Mouse (Mus musculus) adrenal gland, adult 18-20 months (tissue): ENCODE results near the gene Clrn1. TPM values are rescaled to one million over a fixed set of nuclear protein-coding genes. Genes with fewer than 3 reads are reported as not detected.

ENCODE experiments used
- DNase-seq, 2 experiments: peaks; one replicate each; pipeline ENCODE4 v3.0.0; 2021 to 2022; ENCODE audit warnings: low spot score in 2 of 2
- total RNA-seq, 2 experiments: library from RNA; stranded (reverse); gene quantifications; 1 replicate in 1 of 2; 2 replicates in 1 of 2; pipeline ENCODE4 v1.2.3; 2021

Gene Clrn1
- total RNA-seq, 2 experiments from 2014 or later: not detected

GRCm38 (mm10) chr3:58832888-58833287 lies 52.3 kb downstream of the Clrn1 start:
- DNase-seq: no peak

DNA sequence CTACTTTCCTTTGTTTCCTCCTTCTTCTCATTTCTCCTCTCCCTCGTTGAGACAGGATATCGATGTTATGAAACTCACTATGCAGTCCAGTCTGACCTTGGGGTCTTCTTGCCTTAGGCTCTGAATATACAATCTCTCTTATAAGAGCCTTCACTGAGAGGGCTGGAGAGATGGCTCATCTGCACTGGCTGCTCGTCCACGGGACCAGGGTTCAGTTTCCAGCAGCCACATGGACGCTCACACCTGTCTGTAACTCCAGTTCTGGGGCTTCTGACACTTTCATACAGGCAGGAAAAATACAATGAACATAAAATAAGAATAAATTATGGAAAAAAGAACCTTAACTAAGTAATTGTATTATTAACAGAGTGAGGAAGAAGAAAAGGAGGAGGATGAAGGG lies 53.6 kb downstream of the Clrn1 start:
- no peak for DNase-seq

DNA sequence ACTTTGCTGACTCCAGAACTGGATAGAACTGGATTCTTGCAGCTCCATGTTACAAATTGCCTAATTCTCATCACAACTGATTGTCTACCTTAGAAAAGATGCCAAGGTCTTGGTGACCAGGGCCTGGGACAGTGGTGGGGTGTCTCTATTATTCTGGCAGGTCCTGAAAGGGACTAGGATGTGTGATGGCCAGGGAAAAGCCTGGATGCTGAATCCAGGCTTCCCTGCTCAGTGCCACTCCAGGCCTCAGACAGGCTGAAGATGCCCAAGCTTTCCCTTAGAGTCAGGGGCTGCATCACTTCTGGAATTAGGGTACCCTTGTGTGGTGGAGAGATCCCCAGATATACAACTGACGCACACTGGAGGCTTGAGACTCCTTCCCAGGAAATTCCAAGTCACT lies 55.2 kb downstream of the Clrn1 start:
- DNase-seq: no peak

DNA sequence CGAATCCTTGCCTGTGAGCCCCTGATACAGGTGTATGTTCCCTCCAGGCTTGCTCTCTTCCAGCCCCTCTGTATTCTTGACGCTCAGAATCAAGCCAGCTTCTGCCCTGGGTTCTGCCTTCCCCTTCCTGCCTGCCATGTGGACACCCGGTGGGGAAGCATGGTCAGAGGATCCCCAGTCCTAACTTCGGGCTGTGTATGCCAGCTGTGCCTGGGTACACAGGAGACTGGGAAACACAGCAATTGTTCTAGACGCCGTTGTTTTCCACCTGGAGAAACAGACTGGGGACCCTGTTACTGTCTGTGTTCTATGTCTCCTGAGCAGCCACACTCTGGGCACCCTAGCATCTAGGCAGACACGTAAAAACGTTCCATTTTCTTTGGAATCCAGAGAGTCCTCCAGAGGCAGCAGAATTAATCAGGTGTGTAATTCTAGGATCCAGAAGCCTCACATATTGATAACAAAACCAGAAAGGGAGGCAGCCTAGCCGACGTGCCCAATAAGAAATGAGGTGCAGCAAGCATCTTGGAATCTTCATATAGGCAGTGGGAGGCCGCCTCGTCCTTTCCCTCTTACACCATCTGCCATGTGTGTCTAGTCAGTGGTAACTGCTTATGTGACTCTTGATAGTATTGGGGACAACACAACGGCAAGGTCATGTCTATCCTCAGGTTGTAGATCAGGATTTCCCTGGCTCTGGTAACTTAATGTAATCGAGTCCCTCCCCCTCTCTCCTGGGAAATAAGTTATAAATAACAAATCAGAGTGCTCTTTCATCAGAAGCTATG lies 56.6 kb downstream of the Clrn1 start:
- DNase-seq: no peak

DNA sequence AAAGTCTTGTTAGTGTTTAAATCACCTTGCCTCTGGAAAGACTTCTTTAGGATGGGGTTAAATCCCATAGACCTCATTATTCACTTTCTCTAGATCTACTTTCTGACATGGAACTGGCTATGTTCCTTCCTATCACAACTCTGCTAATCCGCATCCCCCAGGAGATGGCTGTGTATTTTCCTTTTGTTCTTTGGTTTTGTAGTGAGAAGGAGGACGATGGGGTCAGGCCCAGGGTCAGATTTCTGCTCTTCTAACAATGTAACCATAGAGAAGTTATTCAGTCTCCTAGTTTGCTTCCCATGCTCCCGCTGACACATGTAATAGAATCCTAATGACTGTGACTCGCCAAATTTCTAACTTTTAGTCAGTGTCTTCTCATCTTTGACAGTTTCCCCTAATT lies 58.9 kb downstream of the Clrn1 start:
- DNase-seq: no peak

GRCm38 (mm10) chr3:58822211-58822610 lies 62.9 kb downstream of the Clrn1 start, which contains the start of gene Mindy4b-ps:
Gene Mindy4b-ps, minus strand, starts transcription at chr3:58822311.
- no peak for DNase-seq

DNA sequence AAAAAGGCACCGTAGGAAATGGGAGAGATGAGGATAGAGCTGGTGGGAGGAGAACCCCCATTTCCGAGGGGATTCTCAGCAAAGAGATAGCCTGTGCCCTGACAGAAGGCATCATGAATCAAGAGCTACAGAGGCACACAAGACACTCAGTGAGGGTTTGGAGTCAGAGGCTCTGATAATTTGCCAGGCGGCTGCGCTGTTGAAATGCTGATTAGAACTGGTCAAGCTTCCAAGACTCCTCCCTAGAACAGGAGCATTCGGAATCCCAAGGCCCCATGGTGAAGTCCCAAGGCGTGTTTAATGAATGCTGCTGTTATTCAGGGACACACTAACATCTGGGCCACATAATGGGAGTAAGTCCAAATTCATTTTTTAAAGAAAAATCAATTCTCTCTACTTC lies 67.8 kb downstream of the Clrn1 start:
- no peak for DNase-seq

DNA sequence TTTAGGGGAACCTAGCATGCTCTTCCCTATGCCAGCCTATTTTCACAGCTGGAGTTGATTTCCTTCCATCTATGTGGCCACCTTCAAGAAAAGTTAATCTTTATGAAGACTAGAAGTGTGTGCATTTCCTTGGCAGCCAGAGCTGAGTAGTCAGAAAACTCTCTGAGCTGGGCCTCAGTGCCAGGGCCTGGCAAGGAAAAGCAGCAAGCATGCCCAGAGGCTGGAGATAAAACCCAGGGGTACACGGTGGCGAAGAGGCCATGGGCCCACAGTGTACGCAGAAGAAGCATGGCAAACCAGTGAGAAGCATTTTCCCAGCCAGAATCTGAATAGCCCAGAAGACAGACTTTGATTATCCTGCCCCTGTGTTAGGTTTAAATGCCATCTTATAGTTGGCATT lies 70.9 kb downstream of the Clrn1 start:
- no peak for DNase-seq

DNA sequence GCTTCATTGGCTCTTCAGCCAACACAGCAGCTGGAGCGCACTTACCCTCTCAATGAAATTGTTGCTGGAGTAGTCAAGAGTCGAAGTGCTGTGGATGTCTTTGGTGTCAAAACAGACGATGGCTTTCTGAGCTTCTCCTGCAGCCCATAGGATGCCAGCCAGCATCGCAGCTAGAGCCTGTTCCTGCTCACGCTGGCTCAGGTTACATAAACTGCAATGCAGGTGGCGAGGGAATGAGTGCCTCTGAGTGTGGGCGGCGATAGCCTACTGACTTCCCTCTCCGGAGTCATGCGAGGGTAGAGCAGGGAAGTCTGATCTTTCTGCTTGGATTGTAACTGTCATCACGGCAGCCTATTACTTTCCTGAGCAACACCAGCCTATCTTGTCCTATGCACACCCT lies 74.8 kb downstream of the Clrn1 start:
- DNase-seq: no peak

DNA sequence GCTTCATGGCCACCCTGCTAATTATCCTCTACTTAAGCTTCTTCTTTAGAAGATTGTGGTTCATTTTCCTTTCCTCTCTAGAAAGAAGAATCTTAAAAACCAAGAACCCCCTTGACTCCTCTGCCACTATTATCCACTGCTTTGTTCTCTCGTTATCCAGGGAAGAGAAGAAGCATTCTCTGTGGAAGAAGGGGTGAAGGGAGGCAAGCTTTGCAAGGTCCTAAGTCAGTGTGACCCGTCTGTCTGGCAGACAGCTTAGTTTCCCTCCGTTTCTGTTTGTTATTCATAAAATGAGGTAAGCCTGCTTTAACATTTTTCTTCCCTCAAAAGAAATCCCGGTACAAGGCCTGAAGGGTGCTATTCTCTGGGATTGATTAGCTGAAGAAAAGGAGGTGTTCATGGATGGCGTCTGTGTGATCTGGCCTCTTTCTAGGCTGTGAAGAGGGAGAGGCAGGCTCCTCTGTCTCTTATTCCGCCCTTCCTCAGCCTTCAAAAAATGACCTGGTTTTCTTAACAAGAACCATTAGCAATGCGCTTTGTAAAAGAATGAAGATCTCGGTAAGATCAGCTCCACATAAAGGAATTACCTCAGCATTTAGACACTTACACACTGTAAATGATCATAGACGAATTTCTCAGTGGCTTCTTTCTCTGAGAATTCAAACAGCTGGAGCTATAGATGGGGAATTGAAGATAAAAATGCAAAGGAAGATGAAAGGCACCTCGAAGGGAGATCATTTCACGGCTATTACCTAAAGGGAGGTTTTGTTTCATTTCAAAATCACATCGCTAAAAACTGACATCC lies 75.8 kb downstream of the Clrn1 start:
- no peak for DNase-seq

GRCm38 (mm10) chr3:58808636-58809035 lies 76.5 kb downstream of the Clrn1 start:
- no peak for DNase-seq

DNA sequence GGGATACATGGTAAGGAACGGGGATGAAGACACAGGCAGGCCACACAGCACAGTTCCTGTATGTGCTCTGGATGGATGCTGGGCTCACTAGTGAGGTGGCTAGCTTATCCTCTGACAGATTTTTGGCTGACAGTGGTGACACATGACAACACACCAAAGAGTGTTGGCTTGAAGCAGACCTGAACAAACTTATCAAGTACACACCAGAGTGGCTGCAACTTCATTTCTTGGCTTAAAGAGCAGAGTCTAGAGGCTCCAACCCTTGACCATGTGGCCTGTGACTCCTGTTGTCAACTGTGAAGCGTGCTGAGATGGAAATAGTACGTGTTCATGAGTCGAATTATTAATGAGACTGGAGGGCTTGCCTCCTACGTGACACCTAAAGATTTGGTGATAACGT lies 80.4 kb downstream of the Clrn1 start:
- DNase-seq: no peak

GRCm38 (mm10) chr3:58798676-58799075 lies 86.5 kb downstream of the Clrn1 start:
- no peak for DNase-seq

DNA sequence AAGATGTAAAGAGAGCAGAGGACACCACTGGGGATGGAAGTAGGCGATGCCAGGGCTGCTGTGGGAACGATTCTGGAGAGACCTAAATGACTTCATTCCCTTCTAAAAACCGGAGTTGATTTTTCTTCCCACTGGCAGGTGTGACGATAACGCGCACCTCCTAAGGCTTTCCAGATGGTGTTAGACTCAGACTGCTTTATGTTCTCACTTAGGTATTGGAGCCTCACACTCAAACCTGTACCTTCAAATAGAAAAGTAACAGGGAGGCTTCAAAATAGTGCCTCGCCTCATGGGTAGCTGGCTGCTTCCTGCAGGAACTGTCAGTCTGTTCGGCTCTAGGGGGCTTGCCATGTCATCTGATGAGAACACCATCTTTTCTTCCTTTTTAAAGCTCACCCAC lies 86.9 kb downstream of the Clrn1 start:
- DNase-seq: no peak

Other genes starting within 250 kb of the Clrn1 start
- under 1 TPM in 1 of 2 experiments, not detected in 1; 0.48 TPM for gene Erich6, start 248.1 kb downstream of the Clrn1 start, total RNA-seq
- 10 to 100 TPM; 19.8 to 29.9 TPM for gene Siah2, start 192.9 kb downstream of the Clrn1 start, total RNA-seq
- not detected for gene Mindy4b-ps, start 63.0 kb downstream of the Clrn1 start, total RNA-seq
- 10 to 100 TPM; 10.6 to 13.1 TPM for gene Med12l, start 120.5 kb upstream of the Clrn1 start, total RNA-seq
- under 1 TPM; 0.40 to 0.64 TPM for gene Gpr171, start 216.5 kb upstream of the Clrn1 start, total RNA-seq